Mouse (Mus musculus) MEL (cell line): ENCODE results near the gene Sdr39u1. TPM values are rescaled to one million over a fixed set of nuclear protein-coding genes. Genes with fewer than 3 reads are reported as not detected.

Experiments
- DNase-seq: peaks from one replicate; pipeline ENCODE4 v3.0.0; 2011; ENCODE audit warnings: low read depth, low spot score
- H3K27ac ChIP-seq: 2 replicates; pipeline ENCODE4 v1.5.1; 2012; ENCODE audit warnings: low read depth, mild to moderate bottlenecking, control low read depth, low read length, moderate library complexity; ENCODE audit not compliant: control insufficient read depth
- H3K27me3 ChIP-seq, 2 experiments: fragments of 150-350 bp in 1 of 2; sonication (generic) in 1 of 2; 2 replicates each; pipeline ENCODE4 v1.6.1; 2012; ENCODE audit warnings: low read length in 2 of 2, mild to moderate bottlenecking in 2 of 2, improper control_type of control experiment in 1 of 2, moderate library complexity in 1 of 2; ENCODE audit not compliant: insufficient read depth in 2 of 2, control insufficient read depth in 1 of 2
- H3K36me3 ChIP-seq, 2 experiments: 2 replicates each; pipeline ENCODE4 v1.6.1; 2012 to 2014; ENCODE audit warnings: low read length in 2 of 2, improper control_type of control experiment in 1 of 2, inconsistent platforms in 1 of 2, mild to moderate bottlenecking in 1 of 2; ENCODE audit not compliant: insufficient read depth in 2 of 2, control insufficient read depth in 1 of 2
- H3K4me1 ChIP-seq, 2 experiments: fragments of 150-350 bp in 1 of 2; sonication (generic) in 1 of 2; 2 replicates each; pipeline ENCODE4 v1.6.1; 2012; ENCODE audit warnings: low read length in 2 of 2, improper control_type of control experiment in 1 of 2, mild to moderate bottlenecking in 1 of 2; ENCODE audit not compliant: insufficient read depth in 2 of 2, control insufficient read depth in 1 of 2
- H3K4me3 ChIP-seq, 2 experiments: fragments of 150-350 bp in 1 of 2; sonication (generic) in 1 of 2; 2 replicates each; pipeline ENCODE4 v1.5.1; 2012; ENCODE audit warnings: low read depth in 2 of 2, low read length in 2 of 2, mild to moderate bottlenecking in 2 of 2, moderate library complexity in 2 of 2, control low read depth in 1 of 2, improper control_type of control experiment in 1 of 2; ENCODE audit not compliant: control insufficient read depth in 1 of 2, insufficient read depth in 1 of 2
- H3K79me2 ChIP-seq: 2 replicates; pipeline ENCODE4 v1.6.1; 2012; ENCODE audit warnings: mild to moderate bottlenecking, low read length, moderate library complexity; ENCODE audit not compliant: control insufficient read depth, poor library complexity, insufficient read depth
- H3K9ac ChIP-seq: 2 replicates; pipeline ENCODE4 v1.6.1; 2012; ENCODE audit warnings: low read depth, mild to moderate bottlenecking, control low read depth, low read length, moderate library complexity; ENCODE audit not compliant: control insufficient read depth, poor library complexity, severe bottlenecking
- H3K9me3 ChIP-seq: fragments of 150-350 bp; sonication (generic); replicated peaks from 2 replicates; pipeline ENCODE4 v1.6.1; 2012; ENCODE audit warnings: mild to moderate bottlenecking, low read length, improper control_type of control experiment, moderate library complexity; ENCODE audit not compliant: insufficient read depth
- BHLHE40 ChIP-seq: IDR thresholded peaks from 2 replicates; pipeline ENCODE4 v1.6.1; 2012; ENCODE audit warnings: low read depth, mild to moderate bottlenecking, inconsistent platforms, low read length, improper control_type of control experiment, borderline replicate concordance
- CHD1 ChIP-seq: IDR thresholded peaks from 2 replicates; pipeline ENCODE4 v1.6.1; 2012; ENCODE audit warnings: low read depth, mild to moderate bottlenecking, inconsistent platforms, low read length, improper control_type of control experiment
- E2F4 ChIP-seq: IDR thresholded peaks from 2 replicates; pipeline ENCODE4 v1.6.1; 2011; ENCODE audit warnings: low read depth, low read length, improper control_type of control experiment, borderline replicate concordance
- EP300 ChIP-seq, 2 experiments: IDR thresholded peaks; 2 replicates each; pipeline ENCODE4 v1.6.1; 2011; ENCODE audit warnings: improper control_type of control experiment in 2 of 2, low read length in 2 of 2, low read depth in 1 of 2, mild to moderate bottlenecking in 1 of 2
- ETS1 ChIP-seq: IDR thresholded peaks from 2 replicates; pipeline ENCODE4 v1.6.1; 2012; ENCODE audit warnings: low read depth, mild to moderate bottlenecking, inconsistent platforms, low read length, improper control_type of control experiment, moderate library complexity
- GABPA ChIP-seq: IDR thresholded peaks from 2 replicates; pipeline ENCODE4 v1.6.1; 2012; ENCODE audit warnings: low read depth, mild to moderate bottlenecking, inconsistent platforms, low read length, improper control_type of control experiment, moderate library complexity
- MAFK ChIP-seq: IDR thresholded peaks from 2 replicates; pipeline ENCODE4 v1.6.1; 2011; ENCODE audit warnings: low read depth, mild to moderate bottlenecking, low read length, improper control_type of control experiment, borderline replicate concordance
- MYB ChIP-seq: IDR thresholded peaks from 2 replicates; pipeline ENCODE4 v1.6.1; 2011; ENCODE audit warnings: mild to moderate bottlenecking, low read depth, low read length, improper control_type of control experiment
- NELFE ChIP-seq: IDR thresholded peaks from 2 replicates; pipeline ENCODE4 v1.6.1; 2011; ENCODE audit warnings: low read depth, low read length, improper control_type of control experiment
- POLR2AphosphoS2 ChIP-seq: IDR thresholded peaks from 2 replicates; pipeline ENCODE4 v1.6.1; 2011; ENCODE audit warnings: low read length, improper control_type of control experiment
- POLR2AphosphoS5 ChIP-seq: IDR thresholded peaks from 2 replicates; pipeline ENCODE4 v1.6.1; 2012; ENCODE audit warnings: low read depth, borderline replicate concordance, mild to moderate bottlenecking, inconsistent platforms, low read length, moderate library complexity, mixed read lengths
- RCOR1 ChIP-seq: IDR thresholded peaks from 2 replicates; pipeline ENCODE4 v1.6.1; 2012; ENCODE audit warnings: low read depth, mild to moderate bottlenecking, inconsistent platforms, low read length, improper control_type of control experiment
- TBP ChIP-seq: IDR thresholded peaks from 2 replicates; pipeline ENCODE4 v1.8.0; 2011; ENCODE audit warnings: low read depth, low read length, improper control_type of control experiment
- TCF12 ChIP-seq: IDR thresholded peaks from 2 replicates; pipeline ENCODE4 v1.6.1; 2014; ENCODE audit warnings: low read depth, mild to moderate bottlenecking, inconsistent platforms, low read length, improper control_type of control experiment, moderate library complexity
- UBTF ChIP-seq: IDR thresholded peaks from 2 replicates; pipeline ENCODE4 v1.6.1; 2012; ENCODE audit warnings: low read depth, mild to moderate bottlenecking, inconsistent platforms, low read length, improper control_type of control experiment, moderate library complexity, borderline replicate concordance; ENCODE audit not compliant: insufficient read depth
- USF1 ChIP-seq: IDR thresholded peaks from 2 replicates; pipeline ENCODE4 v1.6.1; 2014; ENCODE audit warnings: low read depth, mild to moderate bottlenecking, inconsistent platforms, low read length, improper control_type of control experiment, moderate library complexity
- USF2 ChIP-seq, 2 experiments: IDR thresholded peaks; 2 replicates each; pipeline ENCODE4 v1.6.1; 2011 to 2012; ENCODE audit warnings: improper control_type of control experiment in 2 of 2, low read length in 2 of 2, borderline replicate concordance in 1 of 2, inconsistent platforms in 1 of 2, low read depth in 1 of 2, mild to moderate bottlenecking in 1 of 2; ENCODE audit not compliant: insufficient read depth in 1 of 2
- ZKSCAN1 ChIP-seq: IDR thresholded peaks from 2 replicates; pipeline ENCODE4 v1.6.1; 2012; ENCODE audit warnings: low read depth, mild to moderate bottlenecking, inconsistent platforms, low read length, improper control_type of control experiment, moderate library complexity
- ZNF384 ChIP-seq: IDR thresholded peaks from 2 replicates; pipeline ENCODE4 v1.6.1; 2012; ENCODE audit warnings: low read depth, mild to moderate bottlenecking, inconsistent platforms, low read length, improper control_type of control experiment
- polyA plus RNA-seq, 2 experiments: library from polyadenylated mRNA; stranded (reverse) in 1 of 2; unstranded in 1 of 2; fragments of >175 nt in 1 of 2; fragments of >200 nt in 1 of 2; gene quantifications; 2 replicates each; pipeline versions ENCODE4 v1.2.1 to v1.2.4; 2012; ENCODE audit warnings: low replicate concordance in 2 of 2, low read depth in 1 of 2; ENCODE audit not compliant: insufficient read length in 2 of 2, insufficient read depth in 1 of 2, missing spikeins in 1 of 2
- total RNA-seq: library from RNA; depleted of rRNA; stranded (reverse); fragments of 300-350 nt; gene quantifications from 2 replicates; pipeline ENCODE4 v1.2.3, GENCODE M21; 2012

Gene Sdr39u1
- total and polyA plus RNA-seq, 3 experiments = 1.1 to 2.3 TPM; not detected in 1

GRCm38 (mm10) chr14:55853621-55854285 is 46.3 kb downstream of the Sdr39u1 start, which contains the start of gene Nynrin:
Gene Nynrin, plus strand, starts transcription at chr14:55854010.
- H3K79me2 ChIP-seq = no peaks in the 10 kb centered on the region
- peaks cover 6 to 18% of the 10 kb centered on the region in 2 experiments for H3K27me3 ChIP-seq
- no peaks in the 10 kb centered on the region for H3K36me3 ChIP-seq
- no peaks in the 10 kb centered on the region for H3K4me1 ChIP-seq
- TF ChIP-seq GABPA (no peak), ZKSCAN1 (no peak), USF1 (no peak), NELFE (no peak), E2F4 (no peak)
- H3K9ac ChIP-seq = no peak within 1 kb of the TSS
- DNase-seq = no peak
- H3K4me3 ChIP-seq = no peak within 1 kb of the TSS
- H3K9me3 ChIP-seq = no peaks in the 10 kb centered on the region
- no peak within 1 kb of the TSS for H3K27ac ChIP-seq

- Histone ChIP-seq H3K9me3 (no peaks in the 10 kb centered on the region), H3K27me3 (peaks cover 4 to 15% of the 10 kb centered on the region in 2 experiments), H3K4me3 (no peak overlapping the region), H3K27ac (no peak overlapping the region), H3K4me1 (no peaks in the 10 kb centered on the region), H3K9ac (no peak overlapping the region)
- no peak for DNase-seq
- TF ChIP-seq RCOR1 = no peak
- TF ChIP-seq CHD1 = no peak
- no peak for TF ChIP-seq MAFK
- TF ChIP-seq UBTF = no peak
- TF ChIP-seq USF2 (IDR thresholded peaks at IDR 0.05; ENCODE audit: borderline replicate concordance in 1 of 2, insufficient read depth in 1 of 2, low read depth in 1 of 2, low read length in 2 of 2) = no peak
- TF ChIP-seq ZKSCAN1 = no peak
- no peak for TF ChIP-seq NELFE
- TF ChIP-seq TCF12 = no peak
- TF ChIP-seq MYB = no peak
- TF ChIP-seq EP300 (IDR thresholded peaks at IDR 0.05; ENCODE audit: low read depth in 1 of 2, low read length in 2 of 2) = no peak
- no peak for TF ChIP-seq ETS1
- no peak for TF ChIP-seq POLR2AphosphoS2
- no peak for TF ChIP-seq BHLHE40
- no peak for TF ChIP-seq ZNF384
- no peak for TF ChIP-seq POLR2AphosphoS5
- no peak for TF ChIP-seq USF1
- TF ChIP-seq TBP = no peak
- TF ChIP-seq, all 39 proteins: peak for 0
- Histone ChIP-seq H3K36me3 (no peaks in the 10 kb centered on the region), H3K79me2 (no peaks in the 10 kb centered on the region)
Measured at GRCm38 (mm10) chr14:55852646-55853551, 47.2 kb downstream of the Sdr39u1 start.
